Mouse (Mus musculus) lung, postnatal 0 days (tissue): ENCODE measurements around the gene Med13. TPM values are rescaled to one million over a fixed set of nuclear protein-coding genes. Genes with fewer than 3 reads are reported as not detected.
A peak's percentile ranks its signal among the peaks of the same experiment; 100 is the strongest.

Source experiments
- ATAC-seq: fragments of 200-750 bp; cut with Nextera tagmentation; 2 replicates; pipeline ENCODE4 v1.8.0; 2017; ENCODE audit warnings: moderate library complexity
- DNase-seq: peaks from one replicate; pipeline ENCODE4 v3.0.0-alpha.2; 2016; ENCODE audit warnings: low spot score
- H3K27ac ChIP-seq: fragments of 300-500 bp; sonication (generic); 2 replicates; pipeline ENCODE4 v1.5.1; 2014; ENCODE audit warnings: antibody characterized with exemption, mild to moderate bottlenecking, low read length, mixed read lengths
- H3K27me3 ChIP-seq: fragments of 300-500 bp; sonication (generic); replicated peaks from 2 replicates; pipeline ENCODE4 v1.6.1; 2014; ENCODE audit warnings: low read length, mixed read lengths; ENCODE audit not compliant: insufficient read depth
- H3K36me3 ChIP-seq: fragments of 300-500 bp; sonication (generic); 2 replicates; pipeline ENCODE4 v1.6.1; 2014; ENCODE audit warnings: low read length, mixed read lengths; ENCODE audit not compliant: insufficient read depth
- H3K4me1 ChIP-seq: fragments of 300-500 bp; sonication (generic); 2 replicates; pipeline ENCODE4 v1.6.1; 2014; ENCODE audit warnings: antibody characterized with exemption, low read depth, low read length, mixed read lengths; ENCODE audit not compliant: insufficient read depth
- H3K4me2 ChIP-seq: fragments of 300-500 bp; sonication (generic); replicated peaks from 2 replicates; pipeline ENCODE4 v1.6.1; 2014; ENCODE audit warnings: low read depth, mild to moderate bottlenecking, low read length, moderate library complexity, mixed read lengths
- H3K4me3 ChIP-seq: fragments of 300-500 bp; sonication (generic); 2 replicates; pipeline ENCODE4 v1.5.1; 2014; ENCODE audit warnings: low read depth, low read length
- H3K9ac ChIP-seq: fragments of 300-500 bp; sonication (generic); replicated peaks from 2 replicates; pipeline ENCODE4 v1.6.1; 2014; ENCODE audit warnings: low read depth, mild to moderate bottlenecking
- H3K9me3 ChIP-seq: fragments of 300-500 bp; sonication (generic); 2 replicates; pipeline ENCODE4 v1.6.1; 2016; ENCODE audit warnings: low read length, mixed read lengths
- CTCF ChIP-seq: IDR thresholded peaks from 2 replicates; pipeline ENCODE4 v1.5.1; 2016; ENCODE audit warnings: antibody characterized with exemption, mild to moderate bottlenecking
- EP300 ChIP-seq: IDR thresholded peaks from 2 replicates; pipeline ENCODE4 v1.6.1; 2016; ENCODE audit warnings: antibody characterized with exemption, mild to moderate bottlenecking, control low read depth
- WGBS: fragments of 180-500 bp; shearing (Covaris S2); extraction: QIAGEN DNeasy Blood & Tissue Kit; methylation state at CpG from one replicate; pipeline ENCODE4 v1.1.7; 2014; 5-methylcytosine and 5-hydroxymethylcytosine counted together
- polyA plus RNA-seq: library from polyadenylated mRNA; unstranded; fragments of >200 nt; fragmentation: Nextera tagmentation; extraction: Ambion mirVana; gene quantifications from 2 replicates; pipeline ENCODE4 v1.2.1, GENCODE M21; 2015

Gene Med13
- polyA plus RNA-seq, 1 experiment from 2014 or later = 5.8 TPM

DNA sequence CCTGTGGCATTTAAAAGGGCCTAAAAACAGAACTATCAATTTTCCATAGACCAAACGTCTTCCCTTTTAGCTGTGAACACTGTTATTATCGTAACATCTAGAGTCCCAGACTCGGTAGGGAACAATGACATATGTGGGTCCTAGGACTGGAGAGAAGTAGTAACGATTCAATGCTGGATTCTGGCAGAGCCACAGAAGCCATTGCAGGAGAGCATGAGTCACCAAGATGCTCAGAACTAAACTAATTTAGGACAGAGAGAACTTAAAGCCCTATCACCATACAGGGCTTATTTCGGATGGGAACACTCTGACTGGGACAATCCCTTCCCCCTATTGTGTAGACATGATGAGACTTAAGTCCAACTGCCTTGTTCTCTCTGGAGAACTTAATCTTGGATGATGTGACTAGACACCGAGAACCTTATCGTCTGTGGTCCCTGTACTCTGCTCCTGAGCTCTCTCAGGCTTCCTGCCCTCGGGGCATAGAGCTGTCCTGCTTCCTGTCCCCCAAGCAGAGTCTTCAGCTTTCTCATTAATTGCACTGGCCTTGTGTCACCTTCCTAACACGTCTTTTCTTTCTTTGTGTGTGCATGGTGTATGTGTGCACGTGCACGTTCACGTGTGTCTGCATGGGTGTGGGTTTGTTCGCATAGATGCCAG, 31.5 kb upstream of the Med13 start:
- no peak overlapping the region for H3K4me2 ChIP-seq
- H3K4me1 ChIP-seq = no peaks in the 10 kb centered on the region
- no peak overlapping the region for H3K27ac ChIP-seq
- H3K27me3 ChIP-seq = no peaks in the 10 kb centered on the region
- no peaks in the 10 kb centered on the region for H3K9me3 ChIP-seq
- H3K36me3 ChIP-seq = no peaks in the 10 kb centered on the region
- no peak overlapping the region for H3K4me3 ChIP-seq
- H3K9ac ChIP-seq = no peak overlapping the region
- no peak for DNase-seq
- no peak for ATAC-seq
- WGBS = 76% methylated on average over 13 of the region's 13 CpGs
- TF ChIP-seq CTCF (no peak), EP300 (no peak)

GRCm38 (mm10) chr11:86387121-86387893, 29.9 kb upstream of the Med13 start:
- Histone ChIP-seq H3K4me1 (no peaks in the 10 kb centered on the region), H3K36me3 (no peaks in the 10 kb centered on the region), H3K27me3 (no peaks in the 10 kb centered on the region), H3K4me2 (no peak overlapping the region), H3K9ac (no peak overlapping the region), H3K4me3 (no peak overlapping the region), H3K9me3 (no peaks in the 10 kb centered on the region), H3K27ac (no peak overlapping the region)
- TF ChIP-seq EP300 (no peak), CTCF (no peak)
- ATAC-seq = no peak
- WGBS = 30% methylated on average over 9 of the region's 9 CpGs
- peak; percentile 45 for DNase-seq

DNA sequence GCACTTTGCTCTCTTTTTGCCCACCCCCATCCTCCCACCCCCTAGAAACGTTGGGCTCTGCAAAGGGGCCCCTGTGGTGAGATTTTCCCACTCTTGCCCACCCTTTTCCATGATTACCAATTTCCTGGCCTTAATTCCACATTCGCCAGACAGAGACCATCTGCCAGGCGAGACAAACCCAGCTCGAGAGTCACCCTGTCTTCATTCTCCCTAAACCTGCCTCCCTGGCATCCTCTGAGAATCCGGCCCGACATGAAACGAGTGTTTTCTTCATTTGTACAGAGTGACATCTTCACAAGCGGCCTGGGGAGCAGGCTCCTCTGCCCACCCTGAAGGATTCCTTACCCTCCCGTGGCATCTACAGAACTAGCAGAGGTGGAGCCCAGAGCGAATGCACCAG, 29.2 kb upstream of the Med13 start:
- Histone ChIP-seq H3K9me3 (no peaks in the 10 kb centered on the region), H3K27me3 (no peaks in the 10 kb centered on the region), H3K36me3 (no peaks in the 10 kb centered on the region), H3K4me3 (no peak overlapping the region), H3K9ac (no peak overlapping the region), H3K4me1 (no peaks in the 10 kb centered on the region), H3K27ac (no peak overlapping the region), H3K4me2 (no peak overlapping the region)
- ATAC-seq (no peak), DNase-seq (no peak)
- TF ChIP-seq CTCF (no peak), EP300 (no peak)
- WGBS = 73% methylated on average over 10 of the region's 10 CpGs

DNA sequence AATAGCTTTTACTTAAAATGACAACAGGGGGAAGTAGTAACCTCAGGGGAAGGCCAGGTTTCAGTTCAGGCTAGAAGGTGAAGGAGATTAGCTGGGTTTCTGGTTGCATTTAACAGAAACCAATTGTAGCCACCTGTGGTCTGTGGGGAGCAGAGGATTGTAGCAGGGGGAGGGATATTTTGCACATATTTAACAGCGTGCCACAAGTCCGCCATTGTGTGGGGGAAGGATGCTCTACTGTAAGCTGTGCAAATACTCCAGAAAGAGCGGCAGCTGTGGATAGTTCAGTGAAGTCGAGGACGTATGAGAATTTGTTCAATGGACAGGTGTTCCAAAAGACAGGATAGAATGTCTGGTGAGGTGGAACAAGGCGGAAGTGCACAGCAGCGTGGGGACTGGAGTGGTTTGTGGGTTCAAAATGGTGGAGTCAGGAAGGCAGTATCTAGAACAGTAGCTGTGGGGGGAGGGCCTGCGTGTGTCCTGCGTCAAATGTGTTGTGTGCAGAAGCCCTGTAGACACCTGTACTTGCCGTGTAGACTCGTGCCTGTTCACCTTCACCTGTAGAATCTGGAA, 28.4 kb upstream of the Med13 start:
- ATAC-seq (no peak), DNase-seq (no peak)
- no peaks in the 10 kb centered on the region for H3K36me3 ChIP-seq
- TF ChIP-seq EP300 (no peak), CTCF (no peak)
- H3K4me1 ChIP-seq = no peaks in the 10 kb centered on the region
- no peaks in the 10 kb centered on the region for H3K27me3 ChIP-seq
- no peaks in the 10 kb centered on the region for H3K9me3 ChIP-seq
- WGBS = 68% methylated on average over 11 of the region's 11 CpGs
- H3K4me2 ChIP-seq = no peak overlapping the region
- H3K9ac ChIP-seq = no peak overlapping the region
- H3K27ac ChIP-seq = no peak overlapping the region
- H3K4me3 ChIP-seq = no peak overlapping the region

DNA sequence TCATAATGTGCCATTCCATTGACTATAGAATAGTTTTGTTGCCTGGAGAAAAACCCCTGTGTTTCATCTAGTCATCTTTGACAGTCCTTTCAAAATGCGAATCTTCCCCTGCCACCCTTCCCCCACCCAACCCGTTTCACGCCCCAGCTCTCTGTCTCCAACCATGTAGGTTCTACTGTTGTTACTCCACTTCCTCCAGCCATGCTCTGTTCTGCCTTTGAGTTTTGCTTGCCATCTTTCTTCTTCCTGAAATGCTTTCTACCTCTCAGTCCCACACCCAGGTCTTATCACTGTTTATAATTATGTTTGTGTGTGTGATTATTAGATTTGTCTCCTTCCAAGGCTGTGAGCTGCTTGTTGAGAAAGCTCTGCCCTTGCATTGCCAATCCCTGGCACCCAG, 26.7 kb upstream of the Med13 start:
- H3K27me3 ChIP-seq = no peaks in the 10 kb centered on the region
- WGBS = 75% methylated on average over 3 of the region's 3 CpGs

DNA sequence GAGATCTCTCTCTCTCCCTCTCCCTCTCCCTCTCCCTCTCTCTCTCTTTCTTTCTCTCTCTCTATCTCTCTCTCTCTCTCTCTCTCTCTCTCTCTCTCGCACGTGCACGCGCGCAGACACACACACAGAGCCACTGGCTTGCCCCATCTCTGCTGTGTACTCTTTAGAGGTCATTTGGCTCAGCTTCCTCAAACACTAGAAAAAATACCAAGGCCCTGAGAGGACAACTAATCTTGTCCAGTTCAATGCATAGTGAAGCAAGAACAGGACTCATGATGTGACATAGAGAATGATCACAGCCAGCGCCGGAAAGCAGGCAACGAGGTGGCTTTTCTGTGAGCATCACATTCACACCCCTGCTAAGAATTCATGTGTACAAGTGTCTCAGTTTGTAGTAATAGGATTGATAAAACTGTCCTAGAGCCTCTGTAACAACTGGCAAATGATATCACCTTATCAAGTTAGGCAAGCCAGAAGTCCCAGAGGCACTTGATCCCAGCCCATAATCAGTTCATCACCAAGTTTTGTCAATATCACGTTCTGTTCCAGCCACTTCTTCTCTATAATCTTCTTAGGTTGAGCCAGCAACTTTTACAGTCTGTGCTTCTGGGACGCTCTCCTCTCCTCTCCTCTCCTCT, 25.2 kb upstream of the Med13 start:
- Histone ChIP-seq H3K9me3 (no peaks in the 10 kb centered on the region), H3K27me3 (no peaks in the 10 kb centered on the region), H3K4me1 (no peaks in the 10 kb centered on the region), H3K9ac (no peak overlapping the region), H3K4me2 (no peak overlapping the region), H3K27ac (no peak overlapping the region), H3K36me3 (no peaks in the 10 kb centered on the region), H3K4me3 (no peak overlapping the region)
- no peak for ATAC-seq
- no peak for TF ChIP-seq CTCF
- no peak for TF ChIP-seq EP300
- no peak for DNase-seq
- WGBS = 59% methylated on average over 10 of the region's 10 CpGs

More for the DNA sequence above, 26.7 kb upstream of the Med13 start:
- H3K4me3 ChIP-seq = no peak overlapping the region
- no peaks in the 10 kb centered on the region for H3K36me3 ChIP-seq
- no peak for ATAC-seq
- TF ChIP-seq EP300 (no peak), CTCF (no peak)
- H3K9ac ChIP-seq = no peak overlapping the region
- DNase-seq = no peak
- H3K4me1 ChIP-seq = no peaks in the 10 kb centered on the region
- no peak overlapping the region for H3K4me2 ChIP-seq
- no peak overlapping the region for H3K27ac ChIP-seq
- no peaks in the 10 kb centered on the region for H3K9me3 ChIP-seq
